Mouse (Mus musculus): ENCODE results near the gene Actr8.

DNA sequence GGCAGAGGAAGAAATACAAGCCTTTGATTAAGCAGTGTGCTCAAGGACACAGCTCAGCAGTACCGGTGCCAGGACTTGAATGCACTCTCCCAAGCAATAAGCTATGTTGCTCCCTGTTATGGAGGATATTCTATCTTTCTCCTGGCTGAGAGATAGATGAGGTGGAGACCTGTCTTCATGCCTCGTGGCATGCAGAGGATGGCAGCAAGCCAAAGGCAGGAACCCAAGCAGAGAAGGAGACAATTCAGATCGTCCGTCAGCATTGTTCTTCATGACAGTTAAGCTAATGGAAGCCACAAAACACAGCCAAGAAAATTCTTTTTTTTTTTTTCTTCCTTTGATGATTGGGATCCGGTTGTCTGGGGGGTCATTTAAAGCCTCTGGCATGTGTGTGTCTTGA is 42.6 kb upstream of the Actr8 start:
- TF ChIP-seq CTCF (IDR thresholded peaks at IDR 0.05; ENCODE audit: control insufficient read depth, insufficient read depth, low read length) (no peak), POLR2A (IDR thresholded peaks at IDR 0.05; ENCODE audit: borderline replicate concordance, control insufficient read depth, low read depth, low read length) (no peak)

Measured in bone marrow, adult 2 months (tissue).